Mouse (Mus musculus) liver, postnatal 0 days (tissue): ENCODE data around the gene Gli2.
A peak's percentile ranks its signal among the peaks of the same experiment; 100 is the strongest.

Experiments
- CTCF ChIP-seq: sonication (generic); IDR thresholded peaks from 2 replicates; pipeline ENCODE4 v1.5.1; 2016; ENCODE audit warnings: antibody characterized with exemption, low read depth
- EP300 ChIP-seq: IDR thresholded peaks from 2 replicates; pipeline ENCODE4 v1.6.1; 2016; ENCODE audit warnings: antibody characterized with exemption, low read depth, mild to moderate bottlenecking

DNA sequence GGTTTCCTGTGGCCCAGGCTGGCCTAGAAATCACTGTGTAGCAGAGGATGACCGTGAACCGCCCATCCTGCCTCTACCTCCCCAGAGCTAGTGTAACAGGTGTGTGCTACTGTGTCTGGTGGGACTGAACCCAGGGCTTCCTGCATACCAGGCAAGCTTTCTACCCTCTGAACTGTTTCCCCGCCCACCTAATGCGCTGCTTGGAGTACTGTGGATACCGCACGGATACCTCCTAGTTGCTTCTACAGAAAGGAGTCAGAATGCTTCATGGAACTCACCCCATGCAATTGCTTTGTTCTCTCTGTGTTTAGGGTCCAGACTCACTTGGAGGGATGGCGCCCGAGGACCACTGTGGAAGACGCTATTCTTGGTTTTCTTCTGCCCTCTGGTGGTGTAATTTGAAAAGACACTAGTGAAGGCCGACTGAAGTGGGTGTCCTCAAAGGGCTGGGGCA is 30.1 kb upstream of the Gli2 start:
- TF ChIP-seq CTCF (peak; percentile 67), EP300 (no peak)
